Mouse (Mus musculus): ENCODE data around the gene Gm21739.
"Not testable (repeated sequence)": the region's sequence is repeated elsewhere in the genome, so short reads cannot be mapped to it uniquely, and the experiment has no call there.

The Gm21739 gene

GRCm38 (mm10) chrY:44264344-44264743 is at the start of gene Gm21739:
Gm21739 (minus strand) TSS chrY:44264444.
- DNase-seq (ENCODE audit: low spot score in 2 of 2) = not testable (repeated sequence)

Measured in right cerebral cortex, adult 2 months (tissue).